Mouse (Mus musculus) gastrocnemius, adult 18-20 months (tissue): ENCODE measurements around the gene Ssh2. TPM values are rescaled to one million over a fixed set of nuclear protein-coding genes. Genes with fewer than 3 reads are reported as not detected.
A peak's percentile ranks its signal among the peaks of the same experiment; 100 is the strongest.
"Not testable (repeated sequence)": the region's sequence is repeated elsewhere in the genome, so short reads cannot be mapped to it uniquely, and the experiment has no call there.

ENCODE experiments used
- DNase-seq: peaks from one replicate; pipeline ENCODE4 v3.0.0; 2021; ENCODE audit warnings: low spot score
- total RNA-seq, 2 experiments: library from RNA; stranded (reverse); gene quantifications; 2 replicates each; pipeline ENCODE4 v1.2.3; 2021

Ssh2 gene
- total RNA-seq, 2 experiments from 2014 or later: 49.1 to 49.3 TPM

- no peak for DNase-seq
Measured at GRCm38 (mm10) chr11:77216761-77217130, 659 bp downstream of the Ssh2 start.

- DNase-seq: no peak
Measured at GRCm38 (mm10) chr11:77230765-77231164, 14.7 kb downstream of the Ssh2 start.

GRCm38 (mm10) chr11:77231514-77231913 is 15.4 kb downstream of the Ssh2 start:
- DNase-seq: no peak

- DNase-seq: no peak
Measured at GRCm38 (mm10) chr11:77235267-77235666, 19.2 kb downstream of the Ssh2 start.

GRCm38 (mm10) chr11:77239658-77240345 is 23.7 kb downstream of the Ssh2 start:
- DNase-seq: no peak

- no peak for DNase-seq
Measured at GRCm38 (mm10) chr11:77240466-77241246, 24.6 kb downstream of the Ssh2 start.

GRCm38 (mm10) chr11:77242912-77243311 is 26.8 kb downstream of the Ssh2 start:
- no peak for DNase-seq

- no peak for DNase-seq
Measured at GRCm38 (mm10) chr11:77252826-77253225, 36.7 kb downstream of the Ssh2 start.

- DNase-seq: peak; percentile 15
Measured at GRCm38 (mm10) chr11:77259441-77259840, 43.4 kb downstream of the Ssh2 start.

GRCm38 (mm10) chr11:77267401-77267800 is 51.3 kb downstream of the Ssh2 start:
- peak; percentile 6 for DNase-seq

GRCm38 (mm10) chr11:77276000-77276399 is 59.9 kb downstream of the Ssh2 start:
- DNase-seq: no peak

- not testable (repeated sequence) for DNase-seq
Measured at GRCm38 (mm10) chr11:77278538-77278937, 62.5 kb downstream of the Ssh2 start.

- no peak for DNase-seq
Measured at GRCm38 (mm10) chr11:77280219-77280618, 64.1 kb downstream of the Ssh2 start.

- DNase-seq: no peak
Measured at GRCm38 (mm10) chr11:77291447-77291846, 75.4 kb downstream of the Ssh2 start.

GRCm38 (mm10) chr11:77293673-77294072 is 77.6 kb downstream of the Ssh2 start:
- not testable (repeated sequence) for DNase-seq

GRCm38 (mm10) chr11:77297246-77297645 is 81.2 kb downstream of the Ssh2 start:
- no peak for DNase-seq

- DNase-seq: no peak
Measured at GRCm38 (mm10) chr11:77307205-77307604, 91.1 kb downstream of the Ssh2 start.

- DNase-seq: peak; percentile 39
Measured at GRCm38 (mm10) chr11:77308533-77308932, 92.4 kb downstream of the Ssh2 start.

- DNase-seq: peak; percentile 67
Measured at GRCm38 (mm10) chr11:77317721-77318477, 101.8 kb downstream of the Ssh2 start.

- DNase-seq: no peak
Measured at GRCm38 (mm10) chr11:77318478-77319118, 102.5 kb downstream of the Ssh2 start.

- DNase-seq: no peak
Measured at GRCm38 (mm10) chr11:77321214-77321613, 105.1 kb downstream of the Ssh2 start.

- peak; percentile 46 for DNase-seq
Measured at GRCm38 (mm10) chr11:77330529-77330928, 114.4 kb downstream of the Ssh2 start.
